Mouse (Mus musculus): ENCODE data around the gene Cttn.

Cttn gene

DNA sequence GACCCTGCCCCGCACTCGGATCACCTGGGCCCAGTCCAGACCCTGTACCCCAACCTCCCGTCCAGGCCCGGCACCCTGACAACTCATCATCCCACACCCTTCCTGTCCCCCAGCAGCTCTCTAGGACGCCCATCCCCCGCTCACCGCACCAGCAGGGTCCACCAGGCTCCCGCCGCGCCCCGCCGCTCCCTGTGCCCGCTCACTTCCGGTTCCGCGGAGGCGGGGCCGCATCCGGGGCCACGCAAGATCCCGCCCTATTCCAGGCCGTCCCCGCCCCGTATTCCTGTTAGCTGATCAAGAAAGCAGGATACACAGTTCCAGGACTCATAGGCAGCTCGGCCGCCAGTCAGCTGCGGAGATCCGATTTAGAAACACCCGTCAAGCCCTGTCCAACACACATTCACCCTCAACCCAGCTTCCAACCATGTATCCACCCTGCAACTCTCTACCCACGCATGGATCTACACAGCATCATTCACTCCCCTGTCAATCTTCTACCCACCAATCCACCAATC, at the start of gene Cttn:
Gene Cttn (minus strand): TSS at position 465 of the 515 bp plus-strand sequence.
- no peak for DNase-seq (ENCODE audit: low spot score in 2 of 2)

DNA sequence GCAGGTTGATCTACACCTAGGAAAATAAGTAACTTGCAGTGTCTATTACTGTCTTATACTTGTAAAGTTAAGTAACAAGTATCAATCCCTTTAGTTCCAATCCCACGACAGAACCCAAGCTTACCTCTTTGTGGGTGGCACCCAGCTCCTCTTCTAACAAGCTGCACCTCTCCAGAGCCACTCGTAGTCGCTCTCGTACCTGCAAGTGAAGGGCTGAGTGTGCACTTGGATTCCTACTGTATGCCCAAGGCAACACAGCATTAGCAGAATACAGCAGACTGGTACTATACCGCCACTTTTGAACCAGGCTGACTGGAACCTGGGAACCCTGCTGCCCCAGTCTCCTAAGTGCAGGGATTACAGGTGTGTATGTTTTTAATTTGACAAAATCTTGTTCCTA, 49.0 kb upstream of the Cttn start:
- DNase-seq (ENCODE audit: low spot score in 2 of 2) = no peak

DNA sequence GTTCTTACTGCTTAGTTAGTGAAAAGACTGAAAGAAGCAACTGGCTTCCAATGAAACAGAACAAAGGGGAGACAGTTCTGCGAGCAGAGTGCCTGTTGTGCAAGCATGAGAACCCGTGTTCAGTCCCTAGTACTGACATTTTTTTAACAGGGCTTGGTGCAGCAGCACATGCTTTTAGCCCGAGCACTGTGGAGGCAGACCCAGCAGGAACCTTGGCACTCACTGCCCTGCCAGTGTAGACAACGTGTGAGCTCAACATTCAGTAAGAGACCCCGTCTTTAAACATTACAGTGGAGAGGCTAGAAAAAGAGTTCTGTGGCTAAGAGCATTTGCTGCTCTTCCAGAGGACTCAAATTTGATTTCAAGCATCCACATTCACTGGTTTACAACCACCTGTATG, 45.9 kb upstream of the Cttn start:
- DNase-seq (ENCODE audit: low spot score in 2 of 2) = no peak

DNA sequence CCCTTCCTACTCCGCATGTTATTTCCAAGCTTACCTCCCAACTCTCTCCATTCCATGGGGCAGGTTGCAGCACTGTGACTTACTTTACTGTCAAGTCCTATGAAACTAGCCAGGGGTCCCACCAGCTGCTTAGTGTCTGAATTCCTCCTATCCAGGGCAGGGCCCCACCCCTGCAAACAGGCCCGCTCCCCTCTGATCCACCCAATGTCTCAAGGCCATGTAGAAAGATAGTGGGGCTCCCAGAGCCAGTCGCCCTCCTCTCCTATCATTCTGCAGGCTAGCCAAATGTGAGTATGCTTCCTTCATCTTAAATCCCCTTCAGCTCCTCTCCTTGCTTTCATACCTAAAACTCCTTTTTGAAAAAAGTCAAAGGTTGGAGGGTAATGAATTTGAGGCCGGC, 38.3 kb upstream of the Cttn start:
- no peak for DNase-seq (ENCODE audit: low spot score in 2 of 2)

DNA sequence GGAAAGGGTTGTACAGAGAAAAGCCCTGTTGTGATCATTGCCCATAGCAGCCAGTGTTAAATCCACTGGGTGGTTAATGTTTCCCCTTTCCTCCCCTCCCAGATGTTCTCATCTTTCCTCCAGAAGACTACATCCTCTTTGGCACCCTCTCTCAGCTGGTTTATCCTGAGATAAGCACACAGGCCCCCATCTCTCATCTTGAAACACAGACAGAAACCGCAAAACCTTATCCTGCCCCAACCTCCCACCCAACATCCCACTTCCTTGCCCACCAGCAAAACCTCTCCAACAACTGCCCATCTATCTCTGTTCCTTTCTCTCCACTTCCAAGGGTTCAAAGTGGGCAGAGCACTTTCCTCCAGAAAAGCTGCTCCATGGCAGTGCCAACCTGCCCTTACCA, 36.0 kb upstream of the Cttn start:
- DNase-seq (ENCODE audit: low spot score in 2 of 2) = no peak

DNA sequence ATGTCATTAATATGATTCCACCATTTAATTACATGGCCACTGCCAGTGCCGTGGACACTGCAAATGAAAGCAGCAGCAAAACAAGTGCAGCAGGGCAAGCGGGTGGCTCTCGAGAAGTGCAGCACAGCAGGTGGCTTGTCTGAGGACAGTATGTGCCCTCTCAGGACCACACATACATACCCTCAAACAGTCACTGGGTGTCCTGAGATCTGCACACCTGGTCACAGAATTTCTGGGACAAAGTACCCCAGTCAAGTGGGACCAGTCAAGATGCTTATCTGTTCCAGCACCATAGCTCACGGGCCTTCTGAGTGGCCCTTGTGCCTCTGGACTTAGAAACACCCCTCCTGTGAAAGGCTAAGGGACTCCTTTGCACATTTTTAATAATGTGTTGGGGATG, 33.1 kb upstream of the Cttn start:
- no peak for DNase-seq (ENCODE audit: low spot score in 2 of 2)

DNA sequence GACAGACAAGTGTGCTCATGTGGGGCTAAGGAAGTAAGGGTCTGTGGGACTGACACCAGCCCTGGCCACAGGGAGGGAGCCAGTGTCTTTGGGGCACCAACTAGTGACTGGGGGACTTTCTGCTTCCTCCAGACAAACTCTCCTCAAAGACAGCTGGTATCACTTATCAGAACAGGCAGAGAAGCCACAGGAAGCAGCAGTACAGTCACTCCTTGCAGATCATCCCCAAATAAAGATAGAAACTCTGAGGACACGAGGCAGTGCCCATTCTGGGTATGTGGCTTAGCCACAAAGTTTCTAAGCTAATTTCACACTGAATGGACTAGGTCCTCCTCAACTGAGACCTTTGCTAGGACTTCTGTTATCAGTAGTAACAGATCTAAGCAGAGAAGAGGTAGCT, 22.1 kb upstream of the Cttn start:
- no peak for DNase-seq (ENCODE audit: low spot score in 2 of 2)

DNA sequence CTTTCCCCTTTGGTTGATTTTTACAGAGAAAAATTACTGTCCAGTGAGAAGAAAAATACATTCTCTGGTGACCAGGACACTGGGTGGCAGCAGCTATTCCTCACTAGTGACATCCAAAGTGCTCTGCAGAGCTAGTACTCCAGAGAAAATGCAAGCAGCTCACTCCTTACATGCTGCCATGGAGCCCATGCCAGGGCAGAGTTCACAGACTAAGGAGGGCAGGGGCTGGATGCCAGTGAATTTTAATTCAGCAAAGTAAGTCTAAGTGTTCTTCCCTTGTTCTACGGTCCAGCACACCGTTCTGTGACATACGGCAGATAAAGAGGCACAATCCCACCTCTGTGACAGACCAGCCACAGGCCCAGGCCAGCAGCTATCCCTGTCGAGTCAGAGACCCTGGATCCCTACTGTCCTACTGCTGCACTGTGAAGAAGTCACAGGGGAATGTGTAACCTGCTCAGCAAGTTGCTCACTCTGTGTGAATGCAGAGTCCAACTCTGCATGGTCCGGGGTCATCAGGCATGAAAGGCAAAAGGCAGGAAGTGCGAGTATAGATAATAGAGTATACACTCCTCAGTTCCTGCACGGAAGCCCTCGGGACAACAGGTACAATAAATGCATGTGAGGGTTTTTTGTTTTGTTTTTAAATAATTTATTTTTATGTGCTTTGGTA, 19.5 kb upstream of the Cttn start:
- DNase-seq (ENCODE audit: low spot score in 2 of 2) = no peak

DNA sequence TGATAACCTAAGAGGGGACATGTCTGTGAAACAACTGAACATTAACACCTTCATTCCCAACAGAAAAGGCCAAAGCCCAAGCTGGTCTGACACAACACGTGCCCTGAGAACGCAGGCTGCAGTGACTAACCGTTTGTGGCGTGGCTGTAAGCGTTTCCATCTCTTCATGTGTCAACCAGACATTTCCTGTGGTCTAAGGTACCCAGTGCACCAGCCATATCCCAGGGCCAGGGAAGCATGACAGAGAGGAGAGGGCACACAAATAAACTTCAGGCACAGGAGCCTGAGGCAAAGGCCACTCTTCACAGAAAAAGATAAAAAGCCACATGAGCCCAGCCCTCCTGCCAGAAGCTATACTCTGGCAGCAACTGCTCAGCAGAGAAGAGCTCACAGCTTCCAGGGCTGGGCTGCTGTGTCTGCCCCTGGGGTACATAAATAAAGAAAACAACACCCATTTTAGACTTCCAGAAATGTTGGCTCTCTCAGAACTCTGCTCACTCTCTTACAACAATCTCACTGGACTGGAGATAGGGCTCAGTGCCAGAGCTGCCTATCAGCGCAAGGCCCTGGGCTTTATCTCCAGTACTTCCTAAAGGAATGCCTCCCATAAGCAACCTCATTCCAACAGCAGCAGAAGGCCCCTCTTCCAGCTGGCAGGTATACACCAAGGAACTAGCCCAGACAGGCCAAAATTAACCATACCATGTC, 18.4 kb upstream of the Cttn start:
- no peak for DNase-seq (ENCODE audit: low spot score in 2 of 2)

DNA sequence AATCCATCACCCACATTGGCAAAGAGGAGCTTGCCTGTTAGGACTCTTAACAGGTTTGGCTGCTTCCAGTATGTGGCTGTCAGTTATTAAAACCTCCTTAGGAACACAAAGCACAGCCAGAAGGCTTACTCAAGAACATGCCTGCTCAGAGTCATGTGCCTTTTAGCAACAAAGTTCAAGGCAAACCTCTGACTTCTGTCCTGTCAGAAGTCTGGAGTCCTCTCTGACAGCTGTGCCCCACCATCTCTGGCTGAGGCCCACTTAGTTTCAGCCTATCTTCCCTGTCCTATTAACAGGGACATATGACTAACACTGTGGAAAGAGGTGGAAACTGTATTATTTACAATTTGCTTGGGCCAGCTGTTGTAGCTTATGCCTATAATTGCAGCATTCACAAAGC, 9.5 kb upstream of the Cttn start:
- no peak for DNase-seq (ENCODE audit: low spot score in 2 of 2)

DNA sequence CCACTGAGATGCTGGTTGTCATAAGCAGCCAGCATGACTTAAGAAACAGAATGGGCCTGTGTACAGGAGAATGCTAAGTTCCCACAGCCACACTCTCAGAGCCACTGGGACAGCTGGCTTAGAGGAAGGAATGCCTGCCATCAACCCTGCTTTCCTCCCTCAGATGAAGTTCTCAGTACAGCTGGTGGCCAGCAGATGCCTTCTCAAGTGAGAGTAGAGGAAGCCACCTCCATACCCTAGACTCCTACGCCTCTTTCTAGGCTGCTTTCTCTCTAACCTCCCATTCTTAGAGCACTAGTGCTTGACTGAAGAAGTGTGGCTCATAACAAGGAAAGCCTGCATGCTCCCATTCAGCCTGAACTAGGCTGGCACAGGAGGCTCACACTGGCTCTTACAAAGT, 8.8 kb upstream of the Cttn start:
- no peak for DNase-seq (ENCODE audit: low spot score in 2 of 2)

DNA sequence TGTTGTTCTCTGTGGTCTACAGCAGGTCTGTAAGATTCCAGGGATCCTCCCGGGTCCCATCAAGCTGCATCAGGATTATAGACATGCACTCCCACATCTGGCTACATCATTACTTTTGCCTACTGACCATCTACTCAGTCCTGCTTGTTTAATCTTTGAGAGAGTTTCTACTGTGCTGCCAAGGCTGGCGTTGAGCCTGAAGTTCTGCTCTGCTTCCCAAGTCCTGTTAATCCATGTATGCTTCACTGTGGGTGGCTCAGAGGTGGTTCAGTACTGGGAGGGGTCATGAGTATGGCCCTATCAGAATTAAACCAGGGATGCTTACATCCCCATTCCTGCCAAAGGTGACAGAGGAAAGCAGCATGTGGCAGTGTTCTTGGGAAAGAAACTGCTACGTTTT, 4.9 kb upstream of the Cttn start:
- DNase-seq (ENCODE audit: low spot score in 2 of 2) = no peak

DNA sequence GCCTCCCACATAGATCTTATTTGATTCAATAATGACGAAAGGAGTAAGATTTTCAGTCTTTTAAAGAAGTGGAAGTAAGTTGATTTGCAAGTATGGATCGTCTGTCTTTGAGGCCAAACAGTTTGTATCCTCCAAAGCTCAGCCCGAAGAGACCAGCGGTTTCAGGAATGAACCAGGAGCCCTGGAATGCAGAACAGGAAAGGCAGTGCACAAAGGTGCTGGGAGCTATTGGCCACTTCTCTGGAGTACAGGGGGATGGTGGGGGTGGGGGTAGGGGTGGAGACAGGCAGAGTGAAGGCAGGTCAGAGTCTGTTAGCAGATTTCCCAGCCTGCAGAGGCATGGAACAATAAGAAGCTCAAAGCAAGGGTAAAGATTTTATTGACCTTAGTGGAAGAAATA, 2.7 kb upstream of the Cttn start:
- DNase-seq (ENCODE audit: low spot score in 2 of 2) = no peak

DNA sequence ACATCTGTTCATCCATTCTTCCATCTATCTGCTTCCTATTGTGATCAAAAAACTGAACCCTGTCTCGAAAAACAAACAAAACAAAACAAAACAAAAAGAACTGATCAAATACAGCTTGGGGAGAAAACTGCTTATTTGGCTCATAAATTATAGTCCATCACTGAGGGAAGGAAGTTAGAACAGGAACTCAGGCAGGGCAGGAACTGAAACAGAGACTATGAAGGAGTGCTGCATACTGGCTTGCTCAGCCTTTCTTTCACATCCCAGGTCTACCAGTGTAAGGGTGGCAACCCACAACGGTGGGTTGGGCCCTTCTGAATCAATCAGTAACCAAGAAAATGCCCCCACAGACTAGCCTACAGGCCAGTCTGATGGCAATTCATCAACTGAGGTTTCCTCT, 294 bp upstream of the Cttn start:
- no peak for DNase-seq (ENCODE audit: low spot score in 2 of 2)

DNA sequence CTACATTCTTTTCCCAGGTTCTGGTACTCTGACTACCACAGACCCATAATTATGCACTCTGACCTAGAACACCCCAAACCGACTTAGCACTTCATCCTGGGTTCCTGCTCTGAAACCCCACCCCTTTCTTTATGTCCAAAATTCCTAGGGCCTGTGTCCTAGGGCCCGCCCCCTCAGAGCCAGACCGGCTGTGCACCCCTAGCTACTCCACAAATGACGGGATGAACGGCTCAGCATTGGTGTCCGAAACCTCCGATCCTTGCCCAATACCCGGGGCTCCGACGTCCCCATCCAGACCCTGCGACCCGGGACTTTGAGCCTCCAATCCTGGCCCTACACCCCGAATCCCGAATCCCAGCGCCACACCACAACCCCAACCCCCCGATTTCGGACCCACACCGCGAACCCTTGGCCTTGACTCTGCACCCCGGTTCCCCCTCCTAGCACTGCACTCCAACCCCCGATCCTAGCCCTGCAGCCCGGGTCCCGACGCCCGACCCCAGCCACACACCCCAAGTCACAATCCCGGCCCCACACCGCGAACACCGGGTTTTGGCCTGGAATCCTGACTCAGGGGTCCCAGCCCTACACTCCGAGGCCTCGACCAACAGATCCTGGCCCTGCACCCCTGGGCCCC, 783 bp downstream of the Cttn start:
- no peak for DNase-seq (ENCODE audit: low spot score in 2 of 2)

DNA sequence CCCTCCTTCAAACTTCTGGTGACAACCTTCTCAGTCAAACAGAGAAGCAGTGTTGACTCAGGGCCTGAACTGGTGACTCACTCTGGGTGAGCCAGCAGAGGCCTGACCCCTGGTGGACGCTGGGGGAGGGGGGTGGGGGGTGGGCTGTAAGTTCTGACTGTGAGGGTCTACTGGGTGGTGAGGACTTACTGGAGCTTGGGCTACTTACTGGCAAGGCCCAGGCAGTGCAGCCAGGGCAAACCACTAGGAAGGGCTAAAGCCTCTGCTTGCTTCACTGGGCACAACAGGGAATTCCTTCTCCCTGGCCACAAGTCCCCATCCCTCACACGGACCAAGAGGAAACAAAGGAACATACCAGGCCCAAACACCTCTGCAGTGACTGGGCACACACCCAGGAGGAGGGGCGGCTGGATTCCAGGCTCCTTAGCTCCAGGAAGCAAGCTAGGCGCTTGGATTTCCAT, 1.6 kb downstream of the Cttn start:
- DNase-seq (ENCODE audit: low spot score in 2 of 2) = no peak

DNA sequence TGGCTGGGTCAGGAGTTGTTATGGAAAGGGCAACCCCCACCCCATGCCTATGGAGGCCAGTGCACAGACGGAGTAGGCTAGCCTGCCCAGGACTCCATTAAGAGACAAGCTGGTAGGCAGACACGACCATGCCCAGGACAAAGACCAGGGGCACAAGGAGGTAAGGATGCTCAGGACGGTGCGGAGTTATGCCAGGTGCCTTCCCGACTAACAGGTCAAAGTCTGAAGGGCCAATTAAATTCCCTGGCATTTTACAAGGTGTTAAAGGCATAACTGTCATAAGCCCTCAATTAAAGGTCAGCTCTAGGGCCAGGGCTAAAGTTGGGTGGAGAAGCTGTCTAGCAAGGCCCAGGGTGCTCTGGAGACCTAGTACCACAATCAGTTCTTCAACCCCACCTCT, 2.1 kb downstream of the Cttn start:
- DNase-seq (ENCODE audit: low spot score in 2 of 2) = no peak

DNA sequence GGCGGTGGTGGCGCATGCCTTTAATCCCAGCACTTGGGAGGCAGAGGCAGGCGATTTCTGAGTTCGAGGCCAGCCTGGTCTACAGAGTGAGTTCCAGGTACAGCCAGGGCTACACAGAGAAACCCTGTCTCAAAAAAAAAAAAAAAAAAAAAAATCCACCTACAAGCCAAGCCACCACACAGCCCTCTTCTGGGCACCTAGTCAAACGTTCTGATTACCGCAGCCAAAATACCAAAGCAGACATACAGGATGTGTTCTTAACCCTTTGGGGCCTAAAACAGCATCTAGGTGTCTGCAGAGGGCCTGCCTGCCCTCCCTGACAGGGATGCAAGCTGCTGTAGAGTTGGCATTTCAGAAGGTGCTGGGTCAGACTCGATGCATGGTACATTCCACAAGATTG, 8.2 kb downstream of the Cttn start:
- no peak for DNase-seq (ENCODE audit: low spot score in 2 of 2)

DNA sequence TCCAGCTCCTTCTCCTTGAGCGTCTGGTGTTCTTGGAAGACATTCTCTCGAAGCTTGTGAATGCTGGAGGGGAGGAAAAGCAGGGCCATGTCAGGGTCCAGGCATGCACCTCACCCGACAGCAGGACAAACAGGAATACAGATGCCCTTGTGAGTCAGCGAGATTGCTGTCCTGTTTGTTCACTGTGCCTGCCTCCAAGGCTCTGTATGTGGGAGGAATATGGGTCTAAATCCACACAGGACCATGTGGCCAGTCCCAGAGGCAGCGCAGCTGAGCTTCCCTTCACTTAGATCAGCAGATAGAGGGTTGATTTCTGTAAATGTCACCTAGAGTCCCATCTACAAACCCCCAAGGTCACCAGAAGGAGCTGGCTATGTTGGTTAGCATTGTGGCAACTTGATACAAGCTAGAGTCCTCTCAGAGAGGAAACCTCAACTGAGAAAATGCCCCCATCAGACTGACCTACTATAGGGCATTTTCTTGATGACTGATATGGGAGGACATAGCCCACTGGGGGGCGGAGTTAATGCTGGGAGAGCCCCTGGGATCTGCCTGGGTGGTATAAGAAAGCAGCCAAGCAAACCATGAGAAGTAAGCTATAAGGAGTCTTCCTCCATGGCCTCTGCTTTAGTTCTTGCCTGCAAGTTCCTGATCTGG, 9.4 kb downstream of the Cttn start:
- DNase-seq (ENCODE audit: low spot score in 2 of 2) = no peak

DNA sequence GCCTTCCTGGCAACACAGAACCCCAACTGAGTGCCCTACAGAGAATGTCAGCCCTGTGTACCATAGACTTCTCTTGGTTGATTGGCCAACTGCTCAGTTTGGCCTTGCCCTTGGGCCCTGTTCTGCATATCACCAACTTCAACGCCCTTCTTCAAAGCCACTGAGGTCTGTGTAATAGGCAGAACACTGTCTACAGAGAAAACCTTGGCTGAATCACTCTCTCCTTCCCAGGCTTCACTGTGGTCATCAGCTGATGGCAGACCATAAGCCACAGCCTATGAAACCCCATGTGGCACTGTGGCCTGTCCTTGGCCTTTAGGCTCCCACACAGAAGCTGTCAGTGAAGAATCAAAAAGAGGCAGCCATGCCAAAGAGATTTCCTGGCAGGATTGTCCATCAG, 11.9 kb downstream of the Cttn start:
- no peak for DNase-seq (ENCODE audit: low spot score in 2 of 2)

DNA sequence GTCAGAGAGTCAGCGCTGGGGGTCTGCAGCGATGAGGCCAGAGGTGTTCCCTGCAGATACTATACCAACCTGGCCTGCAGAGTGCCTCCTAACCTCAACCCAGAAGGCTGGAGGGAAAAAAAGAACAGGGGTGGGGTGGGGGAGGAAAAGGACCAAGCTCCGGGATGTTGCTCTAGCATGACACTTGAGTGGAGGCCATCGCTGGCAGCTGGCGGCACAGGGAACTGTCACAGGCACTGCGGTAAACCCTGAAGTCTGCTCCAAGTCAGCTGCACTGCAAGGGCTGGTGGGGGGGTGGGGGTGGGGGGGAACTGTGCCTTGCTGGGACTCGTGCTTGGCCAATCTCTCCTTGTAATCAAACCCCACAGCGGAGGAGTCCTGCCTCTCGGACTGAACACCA, 20.1 kb downstream of the Cttn start:
- no peak for DNase-seq (ENCODE audit: low spot score in 2 of 2)

Measured in natural killer cell, adult 2 months (primary cell).